Mouse (Mus musculus) CD4-positive helper T cell, adult 2 months (primary cell): ENCODE data around the gene Rab3il1.

ENCODE experiments used
- DNase-seq: peaks from one replicate; pipeline ENCODE4 v3.0.0-alpha.2; 2012; ENCODE audit warnings: low read depth, missing footprints, low spot score

The Rab3il1 gene

GRCm38 (mm10) chr19:10013348-10013747 is 11.9 kb downstream of the Rab3il1 start:
- no peak for DNase-seq

- no peak for DNase-seq
These were observed 12.4 kb downstream of the Rab3il1 start for GRCm38 (mm10) chr19:10013913-10014312.

- DNase-seq: no peak
These were observed 13.4 kb downstream of the Rab3il1 start for GRCm38 (mm10) chr19:10014824-10015223.

DNA sequence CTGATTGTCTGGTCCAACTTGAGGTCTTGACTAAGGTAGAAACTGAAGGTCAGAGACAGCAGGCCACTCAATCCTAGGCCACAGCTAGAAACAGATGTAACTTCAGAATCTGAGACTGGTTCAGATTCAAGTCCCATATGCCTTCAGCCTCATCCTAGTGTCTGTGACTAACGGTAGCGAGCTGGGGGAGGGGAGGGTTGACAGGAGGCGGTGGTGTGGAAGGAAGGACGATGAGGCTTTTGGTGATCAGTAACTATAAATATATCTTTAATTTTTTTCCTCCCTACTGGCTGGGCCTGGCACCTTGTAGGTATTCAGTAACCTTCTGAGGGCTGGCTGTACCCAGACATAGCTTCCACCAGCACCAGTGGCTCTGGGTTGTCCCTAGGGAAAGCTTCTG is 14.0 kb downstream of the Rab3il1 start:
- no peak for DNase-seq

DNA sequence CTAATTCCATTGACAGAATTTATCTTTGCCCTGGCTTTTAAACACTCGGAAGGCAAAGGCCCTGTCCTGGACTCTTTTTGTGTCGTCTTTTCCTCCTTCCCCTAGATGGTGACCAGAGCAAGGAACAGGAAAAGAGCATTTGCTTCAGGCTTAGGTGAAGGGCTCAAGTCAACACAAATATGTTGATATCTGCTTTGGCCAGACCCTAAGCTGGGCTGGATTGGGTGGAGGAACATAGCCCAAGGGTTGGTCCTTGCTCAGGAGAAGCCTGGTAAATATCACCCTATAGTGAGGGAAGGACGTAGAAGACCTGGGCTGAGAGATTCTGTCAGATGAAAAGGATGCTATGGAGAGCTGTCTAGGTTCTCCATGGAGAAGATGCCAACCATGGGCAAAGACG is 14.7 kb downstream of the Rab3il1 start:
- no peak for DNase-seq

GRCm38 (mm10) chr19:10017637-10018526 is 16.4 kb downstream of the Rab3il1 start:
- peak; percentile 44 for DNase-seq

GRCm38 (mm10) chr19:10018527-10018818 is 17.0 kb downstream of the Rab3il1 start:
- DNase-seq: no peak

GRCm38 (mm10) chr19:10019214-10019760 is 17.8 kb downstream of the Rab3il1 start:
- DNase-seq: no peak

DNA sequence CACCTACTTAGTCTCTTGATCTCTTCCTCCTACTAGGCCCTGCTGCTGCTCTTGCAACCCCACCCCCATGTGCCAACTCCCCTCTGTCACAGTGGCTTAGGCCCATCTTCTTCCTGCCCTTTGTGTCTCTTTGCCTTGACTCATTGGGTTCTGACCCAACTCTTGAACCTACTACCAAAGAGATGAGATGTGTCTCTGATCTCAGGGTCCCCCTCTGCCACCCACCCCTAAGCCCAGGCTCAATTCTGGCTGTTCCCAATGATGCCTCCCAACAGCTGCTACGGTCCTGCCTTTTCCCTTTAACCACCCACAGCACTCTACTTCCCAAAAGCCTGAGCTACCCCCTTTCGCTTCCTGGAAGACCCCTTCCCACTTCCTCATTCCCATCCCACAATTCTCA is 20.5 kb downstream of the Rab3il1 start:
- no peak for DNase-seq

DNA sequence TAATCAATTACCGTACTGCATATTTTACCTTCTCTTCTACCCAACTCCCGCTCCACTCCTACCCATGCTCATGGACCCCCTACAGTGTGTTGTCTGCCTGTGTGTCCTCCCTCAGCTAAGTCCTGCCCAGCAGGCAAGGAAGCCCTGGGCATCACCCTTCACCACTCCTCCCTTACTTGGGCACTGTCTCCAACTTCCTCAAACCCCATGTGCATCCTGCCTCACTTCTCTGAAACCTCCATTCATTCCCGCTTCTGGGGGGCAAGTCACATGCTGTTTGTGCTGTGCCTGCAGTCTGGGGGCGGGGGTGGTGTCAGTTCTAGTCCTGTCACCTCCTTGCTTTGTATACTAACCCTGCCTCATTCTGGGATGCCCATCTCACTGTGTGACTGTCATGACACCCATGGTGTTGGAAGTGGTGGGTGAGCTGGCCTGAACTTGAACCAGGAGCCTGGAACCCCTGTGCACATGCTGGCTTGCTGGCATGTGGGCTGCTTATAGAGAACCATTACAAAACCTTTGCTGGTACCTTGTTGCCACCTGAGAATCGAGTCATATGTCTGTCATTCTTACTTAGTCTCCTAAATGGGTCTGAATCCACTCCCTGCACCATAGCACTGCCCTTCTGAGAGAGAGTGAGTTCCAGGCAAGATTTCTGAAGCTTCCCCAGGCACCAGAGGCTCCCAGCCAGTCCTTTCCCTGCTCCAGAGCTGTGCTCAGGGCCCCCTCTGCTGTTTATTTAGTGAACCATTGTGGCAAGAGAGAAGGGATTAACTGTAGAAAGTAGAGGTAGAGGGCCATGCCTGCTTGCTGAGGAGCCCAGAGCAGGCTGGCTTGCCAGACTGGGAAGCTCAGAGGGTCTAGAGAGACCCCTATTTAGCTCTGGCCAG is 21.2 kb downstream of the Rab3il1 start:
- no peak for DNase-seq

- no peak for DNase-seq
These were observed 21.9 kb downstream of the Rab3il1 start for GRCm38 (mm10) chr19:10023304-10023758.

DNA sequence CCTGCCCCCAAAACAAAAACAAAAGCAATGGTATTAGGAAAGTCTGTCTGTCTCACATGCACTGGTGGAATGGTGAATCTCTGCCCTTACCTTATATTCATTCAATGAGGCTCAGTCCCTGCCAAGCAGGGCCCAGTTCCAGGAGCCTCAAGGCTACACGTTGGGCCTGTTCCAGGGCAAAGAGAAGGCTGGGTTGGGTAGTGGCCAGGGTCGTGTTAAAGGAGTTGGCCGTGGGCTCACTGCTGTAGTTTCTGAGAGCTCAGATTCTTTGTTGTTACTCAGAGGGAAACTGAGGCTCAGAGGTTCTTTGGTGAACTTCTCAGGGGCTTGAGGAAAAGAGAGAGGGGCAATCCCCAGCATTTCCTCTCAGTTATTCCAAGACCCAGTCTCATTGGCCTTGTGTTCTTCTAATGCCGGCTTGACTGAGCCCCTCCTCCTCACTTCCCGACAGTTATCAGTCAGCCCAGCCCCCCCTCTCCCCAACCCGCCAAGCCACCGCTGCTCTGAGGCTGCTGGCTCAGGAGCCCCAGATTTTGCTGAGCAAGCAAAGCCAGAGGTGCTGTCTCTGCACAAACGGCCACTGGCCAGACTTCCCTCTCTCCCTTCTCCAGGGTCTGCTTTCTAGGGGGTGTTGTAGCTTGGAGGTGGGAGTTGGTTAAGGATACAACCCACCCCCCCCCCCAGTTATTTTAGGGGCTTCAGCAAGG is 23.9 kb downstream of the Rab3il1 start:
- no peak for DNase-seq

GRCm38 (mm10) chr19:10029746-10030145 is 28.3 kb downstream of the Rab3il1 start:
- DNase-seq: no peak

DNA sequence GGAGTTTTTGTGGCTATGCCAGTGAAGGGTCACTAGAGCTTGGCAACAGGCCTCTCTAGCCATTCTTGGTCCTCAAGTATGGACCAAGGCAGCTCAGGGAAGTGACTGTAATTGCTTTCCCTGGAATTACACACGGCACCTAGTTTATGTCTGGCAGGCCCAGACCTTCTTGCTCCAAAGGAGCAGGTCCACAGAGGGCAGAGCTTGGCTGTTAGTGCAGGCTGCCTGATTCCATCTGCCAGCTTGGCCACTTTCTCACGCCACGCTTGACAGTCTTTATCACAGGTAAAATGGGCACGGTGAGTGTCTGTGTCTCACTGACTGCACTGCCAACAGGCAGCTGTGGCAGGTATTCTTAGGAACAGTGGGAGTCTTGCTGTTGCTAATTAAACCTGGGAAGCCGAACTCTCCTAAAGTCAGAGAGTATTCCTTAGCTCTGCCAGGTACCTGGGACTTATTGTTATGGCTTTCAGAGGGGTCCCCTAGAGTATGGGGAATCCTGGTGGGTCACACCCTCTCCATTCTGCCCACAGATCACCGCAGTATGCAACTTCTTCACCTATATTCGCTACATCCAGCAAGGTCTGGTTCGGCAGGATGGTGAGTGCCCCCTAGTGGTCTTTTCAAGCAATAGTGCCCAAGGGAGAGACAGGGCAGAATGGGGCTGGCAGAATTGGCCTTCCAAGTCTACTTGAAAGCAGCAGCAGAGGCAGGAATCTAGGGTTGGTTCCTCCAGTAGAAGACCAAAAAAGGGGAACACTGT is 31.9 kb downstream of the Rab3il1 start:
- peak; percentile 58 for DNase-seq

- DNase-seq: no peak
These were observed 32.9 kb downstream of the Rab3il1 start for GRCm38 (mm10) chr19:10034356-10034755.

DNA sequence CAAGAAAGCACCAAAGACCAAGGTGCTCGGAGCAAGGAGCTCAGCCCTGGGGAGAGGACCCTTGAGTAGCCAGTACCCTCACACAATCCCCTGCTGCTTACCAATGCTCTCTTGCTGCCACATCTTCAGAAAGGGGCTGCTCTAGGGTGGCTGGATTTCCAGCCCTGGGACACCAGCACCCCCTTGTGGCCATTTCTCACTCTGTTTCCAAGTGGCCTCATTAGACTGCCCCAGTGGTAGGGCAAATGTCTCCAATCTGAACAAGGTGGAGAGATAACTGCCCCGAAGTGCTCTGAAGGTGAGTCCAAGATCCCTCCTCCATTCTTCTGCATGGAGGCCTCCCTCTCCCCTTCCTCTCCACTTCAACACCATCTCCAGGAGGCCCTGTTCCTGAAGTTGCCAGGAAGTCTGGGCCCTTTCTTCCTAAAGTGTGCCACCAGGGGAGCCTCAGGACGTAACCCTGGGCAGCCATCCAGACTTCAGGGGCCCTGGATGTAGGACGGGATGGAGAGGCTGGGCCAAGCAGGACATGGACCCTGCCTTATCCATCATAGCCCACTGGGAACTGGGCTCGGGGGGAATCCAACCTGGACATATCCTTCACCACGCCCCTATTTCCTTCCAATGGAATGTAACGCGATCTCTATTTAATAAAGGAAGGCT is 33.4 kb downstream of the Rab3il1 start:
- peak; percentile 64 for DNase-seq

GRCm38 (mm10) chr19:10037534-10037933 is 36.1 kb downstream of the Rab3il1 start:
- DNase-seq: no peak

GRCm38 (mm10) chr19:10038364-10038763 is 36.9 kb downstream of the Rab3il1 start:
- DNase-seq: no peak

- no peak for DNase-seq
These were observed 37.4 kb downstream of the Rab3il1 start for GRCm38 (mm10) chr19:10038910-10039309.

- DNase-seq: no peak
These were observed 38.1 kb downstream of the Rab3il1 start for GRCm38 (mm10) chr19:10039615-10040014.
